Mouse (Mus musculus): ENCODE data around the gene Zmat5.
A peak's percentile ranks its signal among the peaks of the same experiment; 100 is the strongest.
"Not testable (repeated sequence)": the region's sequence is repeated elsewhere in the genome, so short reads cannot be mapped to it uniquely, and the experiment has no call there.

Gene Zmat5

GRCm38 (mm10) chr11:4690353-4690752 is 14.1 kb upstream of the Zmat5 start:
- DNase-seq (ENCODE audit: low read depth, low spot score), result no peak

- DNase-seq (ENCODE audit: low read depth, low spot score), result peak; percentile 52
These were observed 13.3 kb upstream of the Zmat5 start for GRCm38 (mm10) chr11:4691213-4691612.

- no peak for DNase-seq (ENCODE audit: low read depth, low spot score)
These were observed 12.3 kb upstream of the Zmat5 start for GRCm38 (mm10) chr11:4692162-4692561.

GRCm38 (mm10) chr11:4697043-4697983 is 7.2 kb upstream of the Zmat5 start:
- peak; percentile 86 for DNase-seq (ENCODE audit: low read depth, low spot score)

- no peak for DNase-seq (ENCODE audit: low read depth, low spot score)
These were observed 3.8 kb upstream of the Zmat5 start for GRCm38 (mm10) chr11:4700726-4701125.

GRCm38 (mm10) chr11:4703688-4704071 is 798 bp upstream of the Zmat5 start:
- no peak for DNase-seq (ENCODE audit: low read depth, low spot score)

- DNase-seq (ENCODE audit: low read depth, low spot score), result no peak
These were observed 700 bp downstream of the Zmat5 start for GRCm38 (mm10) chr11:4705178-4705577.

GRCm38 (mm10) chr11:4710188-4710587 is 5.7 kb downstream of the Zmat5 start:
- not testable (repeated sequence) for DNase-seq (ENCODE audit: low read depth, low spot score)

- DNase-seq (ENCODE audit: low read depth, low spot score), result no peak
These were observed 8.3 kb downstream of the Zmat5 start for GRCm38 (mm10) chr11:4712822-4713221.

GRCm38 (mm10) chr11:4714727-4715126 is 10.2 kb downstream of the Zmat5 start:
- DNase-seq (ENCODE audit: low read depth, low spot score), result no peak

- DNase-seq (ENCODE audit: low read depth, low spot score), result no peak
These were observed 11.1 kb downstream of the Zmat5 start for GRCm38 (mm10) chr11:4715596-4715995.

GRCm38 (mm10) chr11:4716530-4717236 is 12.2 kb downstream of the Zmat5 start:
- no peak for DNase-seq (ENCODE audit: low read depth, low spot score)

- DNase-seq (ENCODE audit: low read depth, low spot score), result peak; percentile 70
These were observed 14.1 kb downstream of the Zmat5 start for GRCm38 (mm10) chr11:4718548-4718947.

- no peak for DNase-seq (ENCODE audit: low read depth, low spot score)
These were observed 15.5 kb downstream of the Zmat5 start for GRCm38 (mm10) chr11:4719961-4720360.

- no peak for DNase-seq (ENCODE audit: low read depth, low spot score)
These were observed 15.9 kb downstream of the Zmat5 start for GRCm38 (mm10) chr11:4720393-4720792.

- DNase-seq (ENCODE audit: low read depth, low spot score), result peak; percentile 88
These were observed 16.6 kb downstream of the Zmat5 start for GRCm38 (mm10) chr11:4720900-4721580.

- no peak for DNase-seq (ENCODE audit: low read depth, low spot score)
These were observed 17.2 kb downstream of the Zmat5 start for GRCm38 (mm10) chr11:4721728-4722127.

GRCm38 (mm10) chr11:4729603-4730002 is 25.1 kb downstream of the Zmat5 start:
- no peak for DNase-seq (ENCODE audit: low read depth, low spot score)

- no peak for DNase-seq (ENCODE audit: low read depth, low spot score)
These were observed 25.6 kb downstream of the Zmat5 start for GRCm38 (mm10) chr11:4730096-4730495.

- no peak for DNase-seq (ENCODE audit: low read depth, low spot score)
These were observed 26.4 kb downstream of the Zmat5 start for GRCm38 (mm10) chr11:4730913-4731312.

- peak; percentile 66 for DNase-seq (ENCODE audit: low read depth, low spot score)
These were observed 27.3 kb downstream of the Zmat5 start for GRCm38 (mm10) chr11:4731781-4732180.

- no peak for DNase-seq (ENCODE audit: low read depth, low spot score)
These were observed 29.7 kb downstream of the Zmat5 start for GRCm38 (mm10) chr11:4734179-4734578.

Data from brain, adult 2 months (tissue).